Mouse (Mus musculus): ENCODE results near the gene Aldh3a2. TPM values are rescaled to one million over a fixed set of nuclear protein-coding genes. Genes with fewer than 3 reads are reported as not detected.
"Not testable (repeated sequence)": the region's sequence is repeated elsewhere in the genome, so short reads cannot be mapped to it uniquely, and the experiment has no call there.

Gene Aldh3a2
- polyA plus RNA-seq, 1 experiment from 2014 or later, result 20.4 TPM

DNA sequence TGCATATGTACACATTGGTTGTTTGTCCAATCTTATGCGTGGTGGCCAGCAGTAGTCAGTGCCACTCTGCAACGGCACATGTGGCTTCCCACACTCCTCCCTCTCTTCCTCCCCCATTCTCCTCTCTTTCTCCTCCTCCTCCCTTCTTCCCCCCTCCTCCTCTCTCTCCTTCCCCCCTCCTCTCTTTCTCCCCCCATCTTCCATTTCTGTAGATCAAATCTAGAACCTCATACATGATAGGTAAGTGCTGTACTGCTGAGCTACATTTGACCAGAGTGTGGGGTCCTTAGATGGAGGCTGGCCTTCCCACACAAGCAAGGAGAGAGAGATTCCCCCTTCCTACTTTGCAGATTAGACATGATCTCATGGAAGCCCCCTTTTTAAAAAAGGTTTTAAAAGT, 74.5 kb downstream of the Aldh3a2 start:
- no peak for ATAC-seq (ENCODE audit: insufficient number of reproducible peaks, insufficient read depth, low FRiP score, low TSS enrichment, low read depth)
- H3K27me3 ChIP-seq, result peaks cover 14% of the 10 kb centered on the region
- no peaks in the 10 kb centered on the region for H3K36me3 ChIP-seq
- H3K9ac ChIP-seq (replicated peaks), result no peak overlapping the region
- no peaks in the 10 kb centered on the region for H3K9me3 ChIP-seq
- no peak overlapping the region for H3K4me2 ChIP-seq
- H3K4me1 ChIP-seq (replicated peaks), result no peaks in the 10 kb centered on the region
- H3K4me3 ChIP-seq (replicated peaks), result no peak overlapping the region
- WGBS, result 89% methylated on average over 2 of the region's 2 CpGs
- H3K27ac ChIP-seq, result no peak overlapping the region

DNA sequence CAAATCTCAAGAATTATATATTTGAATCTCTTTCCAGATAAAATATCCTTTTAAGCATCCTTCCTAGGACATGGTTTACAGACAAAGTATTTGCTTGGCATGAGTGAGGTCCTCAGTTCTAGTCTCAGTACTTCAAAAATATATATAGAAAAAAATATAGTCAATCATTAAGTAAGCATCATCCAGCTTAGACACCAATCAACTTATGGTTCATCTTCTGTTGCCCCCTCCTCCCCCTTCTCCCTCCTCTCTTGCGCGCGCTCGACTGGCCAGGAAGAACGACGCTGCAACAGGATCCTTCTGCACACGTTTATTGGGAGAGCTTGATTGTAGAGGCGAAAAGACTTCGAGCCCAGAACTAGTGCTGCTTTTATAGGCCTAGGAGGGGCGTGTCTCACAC, 75.1 kb downstream of the Aldh3a2 start:
- not testable (repeated sequence) for H3K4me2 ChIP-seq; H3K4me1 ChIP-seq (replicated peaks); H3K4me3 ChIP-seq (replicated peaks); H3K27ac ChIP-seq; ATAC-seq (ENCODE audit: insufficient number of reproducible peaks, insufficient read depth, low FRiP score, low TSS enrichment, low read depth); H3K36me3 ChIP-seq; H3K9ac ChIP-seq (replicated peaks); H3K9me3 ChIP-seq
- 89% methylated on average over 8 of the region's 10 CpGs for WGBS
- H3K27me3 ChIP-seq, result peaks cover 14% of the 10 kb centered on the region

DNA sequence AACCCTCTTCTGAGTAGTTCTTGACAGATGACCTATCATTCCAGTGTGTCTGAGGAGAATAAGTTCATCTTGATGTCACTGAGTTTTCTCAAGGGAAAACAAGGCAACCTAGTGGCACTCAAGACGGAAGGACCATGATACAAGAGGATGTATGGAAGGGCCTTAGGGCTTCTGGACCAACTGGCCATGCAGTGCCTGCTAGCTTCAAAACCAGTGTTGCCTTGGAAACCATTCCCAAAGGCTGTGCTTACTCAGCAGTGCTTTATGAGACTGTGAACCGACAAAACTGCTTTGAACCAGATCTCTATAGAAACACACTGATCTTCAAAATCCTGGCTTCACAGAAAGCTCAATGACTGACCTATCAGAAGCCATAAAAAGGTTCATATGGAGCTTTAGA, 76.5 kb downstream of the Aldh3a2 start:
- WGBS, result 81% methylated on average over 2 of the region's 2 CpGs
- Histone ChIP-seq H3K4me2 (no peak overlapping the region), H3K9me3 (no peaks in the 10 kb centered on the region), H3K36me3 (no peaks in the 10 kb centered on the region), H3K4me1 (replicated peaks) (no peaks in the 10 kb centered on the region), H3K27ac (no peak overlapping the region), H3K9ac (replicated peaks) (no peak overlapping the region), H3K4me3 (replicated peaks) (no peak overlapping the region), H3K27me3 (peaks cover 14% of the 10 kb centered on the region)
- no peak for ATAC-seq (ENCODE audit: insufficient number of reproducible peaks, insufficient read depth, low FRiP score, low TSS enrichment, low read depth)

DNA sequence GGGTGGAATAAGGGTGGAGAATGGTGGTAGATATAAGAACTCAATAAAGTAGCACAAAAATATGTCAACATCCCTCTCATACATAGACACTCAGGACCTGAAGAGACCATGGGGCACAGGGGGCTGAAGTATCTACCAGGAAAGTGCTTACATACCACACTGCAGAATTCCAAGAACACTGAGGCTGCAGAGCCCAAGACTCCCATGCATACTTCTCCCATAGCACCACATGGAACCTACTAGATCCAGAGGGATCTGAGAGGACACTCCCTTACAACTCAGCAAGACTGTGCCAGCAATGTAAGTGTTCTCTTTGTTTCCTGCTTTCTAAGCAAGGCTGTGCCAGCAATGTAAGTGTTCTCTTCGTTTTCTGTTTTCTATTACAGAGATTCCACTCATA, 83.4 kb downstream of the Aldh3a2 start:
- no peaks in the 10 kb centered on the region for H3K36me3 ChIP-seq
- H3K9ac ChIP-seq (replicated peaks), result no peak overlapping the region
- H3K27me3 ChIP-seq, result no peaks in the 10 kb centered on the region
- WGBS, result 74% methylated on average over 1 of the region's 1 CpGs
- peaks cover 6% of the 10 kb centered on the region; the same call in 1 of the 2 replicates for H3K4me1 ChIP-seq (replicated peaks)
- no peak overlapping the region for H3K4me2 ChIP-seq
- no peak overlapping the region for H3K4me3 ChIP-seq (replicated peaks)
- H3K9me3 ChIP-seq, result 0 out of 2 replicates have a peak, but pooled peaks cover 2% of the 10 kb centered on the region
- no peak overlapping the region for H3K27ac ChIP-seq
- no peak for ATAC-seq (ENCODE audit: insufficient number of reproducible peaks, insufficient read depth, low FRiP score, low TSS enrichment, low read depth)

DNA sequence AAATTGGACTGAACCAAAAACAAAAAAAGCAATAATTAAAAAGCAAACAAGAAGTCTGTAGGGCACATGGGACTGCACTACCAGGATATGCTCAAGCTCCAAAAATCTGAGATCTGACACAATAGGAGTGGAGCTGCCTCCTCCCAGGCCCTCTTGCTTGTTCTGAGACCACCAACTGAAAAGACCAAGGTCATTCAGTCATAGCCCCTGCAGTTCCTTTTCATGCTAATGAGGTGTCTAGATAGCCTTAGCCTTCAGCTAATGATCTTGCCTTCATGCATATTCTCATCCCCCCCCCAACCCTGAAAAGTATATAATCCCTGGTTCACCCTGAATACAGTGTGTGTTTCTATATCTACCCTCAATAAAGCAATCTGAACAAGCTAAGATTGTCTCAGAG, 85.6 kb downstream of the Aldh3a2 start:
- Histone ChIP-seq H3K27me3 (no peaks in the 10 kb centered on the region), H3K4me2 (no peak overlapping the region), H3K9me3 (0 out of 2 replicates have a peak, but pooled peaks cover 2% of the 10 kb centered on the region), H3K4me1 (replicated peaks) (peaks cover 6% of the 10 kb centered on the region; the same call in 1 of the 2 replicates), H3K27ac (no peak overlapping the region), H3K36me3 (no peaks in the 10 kb centered on the region), H3K9ac (replicated peaks) (no peak overlapping the region), H3K4me3 (replicated peaks) (no peak overlapping the region)
- ATAC-seq (ENCODE audit: insufficient number of reproducible peaks, insufficient read depth, low FRiP score, low TSS enrichment, low read depth), result no peak

DNA sequence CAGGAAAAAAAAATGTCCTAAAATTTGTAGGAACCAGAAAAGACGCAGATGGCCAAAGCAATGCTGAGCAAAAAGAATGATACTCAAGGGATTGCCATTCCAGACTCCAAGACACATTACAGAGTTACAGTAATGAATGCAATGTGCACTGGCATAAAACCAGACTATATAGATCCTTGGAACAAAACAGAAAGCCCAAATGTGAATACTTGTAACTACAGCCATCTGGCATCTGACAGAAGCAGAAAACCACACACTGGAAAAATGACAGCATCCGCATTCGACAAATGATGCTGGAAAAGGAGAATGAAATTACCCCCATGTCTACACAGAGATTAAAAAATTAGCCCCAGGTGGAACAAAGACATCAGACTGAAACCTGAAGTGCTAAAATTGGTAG, 86.9 kb downstream of the Aldh3a2 start:
- no peaks in the 10 kb centered on the region for H3K27me3 ChIP-seq
- 63% methylated on average over 3 of the region's 3 CpGs for WGBS
- H3K4me3 ChIP-seq (replicated peaks), result no peak overlapping the region
- peak overlapping the region; percentile 51 for H3K27ac ChIP-seq
- H3K4me2 ChIP-seq, result no peak overlapping the region
- 0 out of 2 replicates have a peak, but pooled peaks cover 2% of the 10 kb centered on the region for H3K9me3 ChIP-seq
- H3K36me3 ChIP-seq, result no peaks in the 10 kb centered on the region
- H3K9ac ChIP-seq (replicated peaks), result no peak overlapping the region
- H3K4me1 ChIP-seq (replicated peaks), result peaks cover 9% of the 10 kb centered on the region; the same call in 1 of the 2 replicates
- ATAC-seq (ENCODE audit: insufficient number of reproducible peaks, insufficient read depth, low FRiP score, low TSS enrichment, low read depth), result no peak

DNA sequence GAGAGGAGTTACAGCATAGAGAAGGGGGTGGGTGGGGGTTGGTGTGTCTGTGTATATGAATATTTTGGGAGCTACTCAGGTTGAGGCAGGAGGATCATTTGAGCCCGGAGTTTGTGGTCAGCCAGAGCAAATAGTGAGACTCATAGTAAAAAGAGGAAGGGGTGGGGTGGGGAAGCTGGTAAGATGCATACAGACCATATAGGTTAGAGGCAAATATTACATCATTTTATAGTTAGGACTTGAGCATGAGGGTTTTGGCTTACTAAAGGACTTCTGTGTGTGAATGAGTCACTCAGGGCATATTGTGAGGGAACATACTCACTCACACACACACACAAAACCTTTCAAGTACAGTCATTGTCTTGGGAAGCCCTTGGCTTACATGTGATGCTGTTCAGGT, 90.9 kb downstream of the Aldh3a2 start:
- Histone ChIP-seq H3K4me2 (no peak overlapping the region), H3K9me3 (no peaks in the 10 kb centered on the region), H3K4me3 (replicated peaks) (no peak overlapping the region), H3K9ac (replicated peaks) (no peak overlapping the region), H3K36me3 (peaks cover 6% of the 10 kb centered on the region; the same call in 1 of the 2 replicates), H3K27me3 (no peaks in the 10 kb centered on the region), H3K4me1 (replicated peaks) (peaks cover 28% of the 10 kb centered on the region), H3K27ac (no peak overlapping the region; the same call in 1 of the 2 replicates)
- 87% methylated on average over 1 of the region's 1 CpGs for WGBS
- no peak for ATAC-seq (ENCODE audit: insufficient number of reproducible peaks, insufficient read depth, low FRiP score, low TSS enrichment, low read depth)

DNA sequence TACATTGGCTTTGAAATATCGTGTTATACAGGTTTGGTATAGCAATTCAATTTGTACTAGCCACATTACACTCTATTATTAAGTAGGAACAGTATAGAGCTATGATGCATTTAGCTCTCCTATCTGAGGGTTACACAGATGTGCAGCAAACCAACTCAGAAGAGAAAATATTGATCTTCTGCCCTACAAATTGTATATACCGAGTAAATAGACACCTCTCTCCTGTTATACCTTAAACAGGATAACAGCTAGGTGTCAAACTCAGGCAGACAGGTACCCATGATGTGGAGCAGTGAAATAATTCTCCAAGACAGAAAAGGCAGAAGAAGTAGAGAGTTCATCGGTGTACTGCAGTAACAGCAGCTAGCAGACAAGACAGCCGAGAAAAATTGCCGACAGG, 91.5 kb downstream of the Aldh3a2 start:
- no peaks in the 10 kb centered on the region for H3K27me3 ChIP-seq
- 0 out of 2 replicates have a peak overlapping the region, but pooled peaks have one; percentile 43 for H3K4me2 ChIP-seq
- no peaks in the 10 kb centered on the region for H3K9me3 ChIP-seq
- H3K27ac ChIP-seq, result peak overlapping the region; percentile 12; the same call in 1 of the 2 replicates
- no peak overlapping the region for H3K4me3 ChIP-seq (replicated peaks)
- WGBS, result 74% methylated on average over 5 of the region's 5 CpGs
- H3K4me1 ChIP-seq (replicated peaks), result peaks cover 29% of the 10 kb centered on the region
- ATAC-seq (ENCODE audit: insufficient number of reproducible peaks, insufficient read depth, low FRiP score, low TSS enrichment, low read depth), result no peak
- H3K36me3 ChIP-seq, result peaks cover 6% of the 10 kb centered on the region; the same call in 1 of the 2 replicates
- no peak overlapping the region for H3K9ac ChIP-seq (replicated peaks)

DNA sequence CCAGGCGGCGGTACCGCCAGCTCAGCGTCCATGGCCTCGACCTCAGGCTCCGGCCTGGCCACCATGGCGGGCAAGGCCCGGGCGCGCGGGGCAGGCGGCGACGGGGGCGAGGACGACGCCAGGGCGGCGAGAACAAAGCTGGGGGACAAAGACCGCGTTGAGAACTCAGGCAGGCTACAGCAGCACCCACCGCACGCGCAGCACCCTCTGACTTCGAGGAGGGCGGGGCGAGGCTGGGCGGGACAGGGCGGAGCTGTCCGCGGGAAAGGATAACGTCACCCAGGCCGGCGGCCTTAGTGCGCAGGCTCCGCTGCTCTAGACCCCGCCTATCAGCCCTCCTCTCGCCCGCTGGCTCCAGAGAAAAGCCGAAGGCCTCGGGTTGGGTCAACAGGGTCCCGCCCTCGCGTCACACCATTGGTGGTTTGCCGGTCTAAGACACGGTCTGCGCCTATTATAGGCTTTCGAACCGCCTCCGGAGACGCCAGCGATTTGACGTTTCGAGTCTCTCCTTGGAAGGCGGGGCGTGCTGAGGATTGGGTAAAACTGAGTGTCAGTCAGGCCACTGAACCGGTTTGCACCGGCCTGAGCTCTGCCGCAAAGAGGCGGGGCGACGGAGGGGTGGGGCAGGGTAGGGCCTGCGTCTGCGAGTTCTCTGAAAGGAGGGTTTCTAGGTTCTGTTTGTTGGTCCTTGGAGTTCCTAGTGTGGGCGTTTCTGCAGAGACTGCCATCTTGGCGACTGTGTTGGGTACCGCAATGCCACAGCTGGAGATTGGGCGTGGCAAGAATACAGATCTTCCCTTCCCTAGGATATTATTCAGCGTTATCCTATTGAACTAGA, 92.2 kb downstream of the Aldh3a2 start, which contains the start of gene Usp22:
Gene Usp22 (minus strand): TSS at position 235 of the 838 bp plus-strand sequence.
- ATAC-seq (ENCODE audit: insufficient number of reproducible peaks, insufficient read depth, low FRiP score, low TSS enrichment, low read depth), result peak; percentile 98
- no peaks in the 10 kb centered on the region for H3K27me3 ChIP-seq
- peak within 1 kb of the TSS; percentile 94 for H3K9ac ChIP-seq (replicated peaks)
- peak within 1 kb of the TSS; percentile 82 for H3K4me3 ChIP-seq (replicated peaks)
- WGBS, result under 1% methylated on average over 69 of the region's 69 CpGs
- H3K9me3 ChIP-seq, result no peaks in the 10 kb centered on the region
- peaks cover 11% of the 10 kb centered on the region; the same call in 1 of the 2 replicates for H3K36me3 ChIP-seq
- peaks cover 27% of the 10 kb centered on the region for H3K4me1 ChIP-seq (replicated peaks)
- H3K27ac ChIP-seq, result peak within 1 kb of the TSS; percentile 97
- H3K4me2 ChIP-seq, result peak within 1 kb of the TSS; percentile 65

DNA sequence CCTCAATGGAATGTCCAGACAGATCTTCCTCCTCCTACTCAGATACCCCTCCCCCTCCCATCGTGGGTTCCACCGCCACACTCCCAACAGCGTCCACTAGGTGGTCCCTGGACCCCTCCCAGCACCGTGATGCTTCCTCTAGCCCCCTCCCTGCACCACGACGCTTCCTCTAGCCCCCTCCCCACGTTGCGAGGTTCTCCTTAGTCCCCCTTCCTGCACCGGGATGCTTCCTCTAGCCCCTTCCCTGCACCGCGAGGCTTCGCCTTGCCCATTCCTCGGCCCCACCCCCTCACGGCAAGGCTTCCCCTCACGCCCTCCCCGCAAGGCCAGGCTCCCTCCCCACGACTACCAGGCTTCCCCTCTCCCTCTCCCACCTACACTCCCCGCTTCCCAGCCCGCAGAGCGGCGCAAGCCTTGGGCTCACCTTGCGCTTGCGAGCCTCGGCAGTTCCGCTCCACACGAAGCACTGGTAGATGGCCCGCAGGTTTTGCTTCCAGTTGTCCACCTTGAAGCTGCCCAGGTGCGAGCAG, 92.9 kb downstream of the Aldh3a2 start:
- peak; percentile 27 for ATAC-seq (ENCODE audit: insufficient number of reproducible peaks, insufficient read depth, low FRiP score, low TSS enrichment, low read depth)
- Histone ChIP-seq H3K4me3 (replicated peaks) (peak overlapping the region; percentile 82), H3K9ac (replicated peaks) (peak overlapping the region; percentile 94), H3K9me3 (no peaks in the 10 kb centered on the region), H3K27ac (peak overlapping the region; percentile 97), H3K4me1 (replicated peaks) (peaks cover 24% of the 10 kb centered on the region), H3K36me3 (peaks cover 11% of the 10 kb centered on the region; the same call in 1 of the 2 replicates), H3K4me2 (peak overlapping the region; percentile 65), H3K27me3 (no peaks in the 10 kb centered on the region)
- under 1% methylated on average over 28 of the region's 28 CpGs for WGBS

DNA sequence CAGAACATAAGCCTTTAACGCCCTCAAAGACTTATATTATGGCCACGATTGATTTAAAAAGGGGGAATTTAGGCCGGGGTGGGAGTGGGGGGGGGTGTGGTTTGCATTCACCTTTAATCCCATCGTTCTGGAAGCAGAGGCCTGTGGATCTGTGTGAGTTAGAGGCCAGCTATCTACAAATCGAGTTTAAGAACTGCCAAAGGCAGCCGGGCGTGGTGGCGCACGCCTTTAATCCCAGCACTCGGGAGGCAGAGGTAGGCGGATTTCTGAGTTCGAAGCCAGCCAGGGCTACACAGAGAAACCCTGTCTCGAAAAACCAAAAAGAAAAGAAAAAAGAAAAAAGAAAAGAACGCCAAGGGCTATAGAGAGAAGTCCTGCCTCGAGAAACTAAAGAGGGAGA, 93.8 kb downstream of the Aldh3a2 start:
- Histone ChIP-seq H3K4me2 (peak overlapping the region; percentile 65), H3K4me1 (replicated peaks) (peaks cover 28% of the 10 kb centered on the region), H3K4me3 (replicated peaks) (peak overlapping the region; percentile 82), H3K9ac (replicated peaks) (peak overlapping the region; percentile 37; the same call in 1 of the 2 replicates), H3K36me3 (peaks cover 11% of the 10 kb centered on the region; the same call in 1 of the 2 replicates)
- ATAC-seq (ENCODE audit: insufficient number of reproducible peaks, insufficient read depth, low FRiP score, low TSS enrichment, low read depth); H3K27me3 ChIP-seq; H3K9me3 ChIP-seq; H3K27ac ChIP-seq: not testable (repeated sequence)
- 48% methylated on average over 15 of the region's 15 CpGs for WGBS

Data from limb, embryonic 12.5 days (tissue).